Mouse (Mus musculus) gastrocnemius, postnatal 14 days (tissue): ENCODE measurements around the gene Dnajb13. TPM values are rescaled to one million over a fixed set of nuclear protein-coding genes. Genes with fewer than 3 reads are reported as not detected.

Experiments used
- DNase-seq: peaks from one replicate; pipeline ENCODE4 v3.0.0; 2021; ENCODE audit warnings: mixed read lengths
- intact Hi-C: fragments of 180-260 bp; cut with DNase I; formaldehyde crosslinking; loops from one replicate; pipeline ENCODE4 v1.15.1; 2025; ENCODE audit warnings: low total_unique reads
- long read RNA-seq, 2 experiments: library from polyadenylated mRNA; stranded (forward); transcript quantifications; one replicate each; pipeline ENCODE4 v2.0.0; 2021
- total RNA-seq, 2 experiments: library from RNA; stranded (reverse); gene quantifications; 2 replicates each; pipeline ENCODE4 v1.2.3; 2021

Gene Dnajb13
- total RNA-seq, result not detected
- long read RNA-seq, experiment 1, result 0 reads
- long read RNA-seq, experiment 2, result 0 reads

GRCm38 (mm10) chr7:100514573-100514972 is at the start of gene Dnajb13:
Gene Dnajb13, minus strand, starts transcription at chr7:100514960.
- DNase-seq, result no peak
- intact Hi-C loops, result no loop called here

- intact Hi-C loops, result no loop called here
- DNase-seq, result peak; percentile 14
Measured at GRCm38 (mm10) chr7:100561861-100562587, 47.3 kb upstream of the Dnajb13 start.

- intact Hi-C loops, result no loop called here
- DNase-seq, result no peak
Measured at GRCm38 (mm10) chr7:100559331-100559730, 44.6 kb upstream of the Dnajb13 start.

GRCm38 (mm10) chr7:100557241-100557640 is 42.5 kb upstream of the Dnajb13 start:
- intact Hi-C loops, result no loop called here
- no peak for DNase-seq

GRCm38 (mm10) chr7:100555431-100555951 is 40.7 kb upstream of the Dnajb13 start:
- intact Hi-C loops, result no loop called here
- peak; percentile 53 for DNase-seq

- intact Hi-C loops, result no loop called here
- DNase-seq, result no peak
Measured at GRCm38 (mm10) chr7:100554939-100555338, 40.2 kb upstream of the Dnajb13 start.

- DNase-seq, result no peak
Measured at GRCm38 (mm10) chr7:100550338-100551007, 35.7 kb upstream of the Dnajb13 start.

GRCm38 (mm10) chr7:100549796-100550195 is 35.0 kb upstream of the Dnajb13 start:
- intact Hi-C loops, result no loop called here
- no peak for DNase-seq

More at GRCm38 (mm10) chr7:100550338-100551007, 35.7 kb upstream of the Dnajb13 start:
- intact Hi-C loops, result no loop called here

GRCm38 (mm10) chr7:100547631-100548030 is 32.9 kb upstream of the Dnajb13 start:
- intact Hi-C loops, result no loop called here
- no peak for DNase-seq

- intact Hi-C loops, result no loop called here
- DNase-seq, result no peak
Measured at GRCm38 (mm10) chr7:100544437-100544836, 29.7 kb upstream of the Dnajb13 start.

- intact Hi-C loops, result loop anchor here (10.0 kb wide), 1 partner anchor 45 kb away; no protein-coding TSS in a partner anchor
- no peak for DNase-seq
Measured at GRCm38 (mm10) chr7:100539516-100539915, 24.8 kb upstream of the Dnajb13 start.

GRCm38 (mm10) chr7:100537519-100537902 is 22.8 kb upstream of the Dnajb13 start:
- intact Hi-C loops, result loop anchor here (10.0 kb wide), 1 partner anchor 47 kb away; no protein-coding TSS in a partner anchor
- DNase-seq, result no peak

- intact Hi-C loops, result loop anchor here (10.0 kb wide), 1 partner anchor 48 kb away; no protein-coding TSS in a partner anchor
- DNase-seq, result peak; percentile 83
Measured at GRCm38 (mm10) chr7:100536804-100537518, 22.2 kb upstream of the Dnajb13 start, which contains the start of gene Coa4. Gene Coa4, plus strand, starts transcription at chr7:100537071.

GRCm38 (mm10) chr7:100535831-100536230 is 21.1 kb upstream of the Dnajb13 start:
- intact Hi-C loops, result loop anchor here (10.0 kb wide), 1 partner anchor 49 kb away; no protein-coding TSS in a partner anchor
- DNase-seq, result no peak

GRCm38 (mm10) chr7:100534216-100534615 is 19.5 kb upstream of the Dnajb13 start:
- DNase-seq, result no peak
- intact Hi-C loops, result loop anchor here (10.0 kb wide), 1 partner anchor 51 kb away; no protein-coding TSS in a partner anchor

GRCm38 (mm10) chr7:100533503-100533902 is 18.7 kb upstream of the Dnajb13 start:
- intact Hi-C loops, result loop anchor here (10.0 kb wide), 1 partner anchor 51 kb away; no protein-coding TSS in a partner anchor
- DNase-seq, result no peak

GRCm38 (mm10) chr7:100530766-100531165 is 16.0 kb upstream of the Dnajb13 start:
- no peak for DNase-seq
- intact Hi-C loops, result loop anchor here (10.0 kb wide), 1 partner anchor 54 kb away; no protein-coding TSS in a partner anchor

GRCm38 (mm10) chr7:100524669-100525068 is 9.9 kb upstream of the Dnajb13 start:
- no peak for DNase-seq
- intact Hi-C loops, result loop anchor here (5.0 kb wide), 1 partner anchor 158 kb away; no protein-coding TSS in a partner anchor

- DNase-seq, result no peak
Measured at GRCm38 (mm10) chr7:100522222-100522621, 7.5 kb upstream of the Dnajb13 start.

More at GRCm38 (mm10) chr7:100522222-100522621, 7.5 kb upstream of the Dnajb13 start:
- intact Hi-C loops, result loop anchor here (5.0 kb wide), 1 partner anchor 160 kb away; no protein-coding TSS in a partner anchor
